Mouse (Mus musculus) CH12F3 (cell line): ENCODE data around the gene Rad51.

ENCODE experiments used
- in situ Hi-C: fragments of 300-500 bp; cut with MboI; formaldehyde crosslinking; loops from 2 replicates; pipeline ENCODE4 v1.14.3; 2020; ENCODE audit warnings: low sequenced_read_pairs

Gene Rad51

DNA sequence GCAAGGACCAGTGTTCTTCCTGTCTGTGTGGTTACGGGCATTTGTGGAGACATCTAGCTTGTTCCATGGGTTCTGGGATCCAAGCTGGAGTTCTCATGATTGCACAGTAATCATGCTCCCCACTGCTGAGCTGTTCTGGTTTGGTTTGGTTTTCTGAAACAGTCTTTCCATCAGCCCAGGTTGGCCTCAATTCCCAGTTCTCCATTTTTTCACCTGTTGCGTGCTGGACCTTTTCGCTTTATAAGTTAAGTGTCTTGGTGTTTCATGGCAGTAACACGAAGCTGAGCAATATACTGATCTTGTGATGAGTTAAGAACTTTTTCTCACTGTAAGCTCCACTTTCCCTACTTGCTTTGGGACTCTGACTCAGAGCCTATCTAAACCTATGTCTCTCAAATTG, 51.4 kb downstream of the Rad51 start:
- in situ Hi-C loops, result no loop called here

DNA sequence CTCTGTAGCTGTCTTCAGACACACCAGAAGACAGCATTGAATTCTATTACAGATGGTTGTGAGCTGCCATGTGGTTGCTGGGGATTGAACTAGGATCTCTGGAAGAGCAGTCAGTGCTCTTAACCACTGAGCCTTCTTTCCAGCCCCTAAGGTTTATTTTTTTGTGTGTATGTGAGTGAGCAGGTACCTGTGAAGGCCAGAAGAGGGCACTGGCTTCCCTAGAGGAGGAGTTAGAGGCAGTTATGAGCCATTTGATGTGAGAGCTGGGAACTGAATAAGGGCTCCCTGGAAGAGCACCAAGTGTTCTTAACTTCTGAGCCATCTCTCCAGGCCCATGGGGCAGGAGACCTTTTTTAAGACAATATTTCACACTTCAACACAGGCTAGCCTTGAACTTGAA, 52.8 kb downstream of the Rad51 start:
- in situ Hi-C loops, result no loop called here

DNA sequence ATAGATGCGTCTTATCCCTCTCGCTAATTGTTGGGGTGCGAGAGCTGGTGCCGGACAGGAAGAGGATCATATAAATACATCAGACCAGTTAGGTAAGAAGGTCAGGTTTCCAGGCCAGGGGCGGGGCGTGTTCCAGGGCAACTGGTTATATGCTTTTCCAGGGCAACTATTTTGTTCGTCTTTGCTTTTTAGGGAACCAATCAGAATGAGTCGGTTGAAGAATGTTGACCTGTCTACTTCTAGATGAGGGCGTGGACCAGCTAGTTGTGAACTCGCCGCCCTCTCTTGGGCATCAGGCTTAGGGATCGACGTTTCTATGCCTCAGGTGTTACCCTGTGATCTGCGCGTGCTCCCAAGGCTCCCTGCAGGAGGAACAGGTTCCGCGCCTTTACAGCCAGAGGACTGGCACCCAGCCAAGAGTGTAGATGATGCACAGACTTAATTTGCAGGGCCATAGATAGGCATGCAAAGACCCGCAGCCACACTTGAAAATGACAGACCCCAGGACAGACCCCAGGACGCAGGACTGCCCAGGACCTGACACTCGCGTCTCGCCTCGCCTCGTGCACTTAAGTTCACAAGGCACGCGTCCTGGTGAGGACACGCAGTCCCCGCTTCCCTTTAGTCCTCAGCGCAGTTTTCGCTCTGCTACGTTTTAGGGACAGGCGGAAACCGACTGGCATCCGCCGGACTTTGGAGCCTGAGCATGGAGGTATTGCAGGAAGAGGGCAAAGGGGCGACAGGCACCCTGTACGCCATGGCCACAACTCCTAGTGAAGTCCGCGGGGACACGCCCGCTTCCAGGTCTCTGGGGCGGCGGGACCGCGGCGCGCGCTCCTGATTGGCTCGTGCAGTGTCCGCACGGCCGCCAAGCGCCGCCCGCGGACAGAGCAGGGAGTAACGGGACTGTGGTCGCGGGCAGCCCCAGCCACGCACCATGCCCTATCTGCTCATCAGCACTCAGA, 54.6 kb downstream of the Rad51 start, which contains the start of gene Gchfr:
TSS of gene Gchfr (plus strand) at position 873 of the 965 bp plus-strand sequence.
- in situ Hi-C loops, result no loop called here

DNA sequence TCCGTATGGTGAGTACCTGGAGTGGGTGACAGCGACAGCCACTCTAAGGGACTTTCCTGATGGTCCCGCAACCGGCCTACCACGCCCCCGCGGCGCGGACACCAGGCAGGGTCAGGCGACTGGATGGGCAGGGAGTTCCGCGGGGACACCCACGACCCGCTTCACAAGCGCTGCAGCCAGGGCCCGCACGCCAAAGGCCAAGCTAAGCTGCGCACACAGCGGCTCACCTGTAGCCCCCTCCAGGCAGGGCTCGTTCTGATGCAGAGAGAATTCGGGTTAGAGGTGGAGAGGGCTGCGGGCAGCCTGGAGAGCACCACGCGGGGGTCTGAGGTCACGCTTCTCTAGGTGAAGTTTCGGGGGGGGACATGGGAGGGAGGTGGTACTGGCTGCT, 55.3 kb downstream of the Rad51 start:
- in situ Hi-C loops, result no loop called here

DNA sequence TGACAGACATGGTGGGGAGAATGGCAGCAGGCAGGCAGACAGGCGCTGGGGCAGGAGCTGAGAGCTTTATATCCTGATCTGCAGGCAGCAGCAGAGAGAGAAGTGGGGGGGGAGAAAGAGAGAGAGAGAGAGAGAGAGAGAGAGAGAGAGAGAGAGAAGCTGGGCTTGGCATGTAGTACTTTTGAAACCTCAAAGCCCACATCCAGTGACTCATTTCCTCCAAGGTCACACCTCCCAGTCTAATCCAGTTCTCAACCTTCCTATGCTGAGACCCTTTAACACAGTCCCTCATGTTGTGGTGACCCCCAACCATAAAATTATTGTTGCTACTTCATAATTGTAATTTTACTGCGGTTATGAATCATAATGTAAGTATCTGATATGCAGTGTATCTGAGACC, 57.7 kb downstream of the Rad51 start:
- in situ Hi-C loops, result no loop called here

DNA sequence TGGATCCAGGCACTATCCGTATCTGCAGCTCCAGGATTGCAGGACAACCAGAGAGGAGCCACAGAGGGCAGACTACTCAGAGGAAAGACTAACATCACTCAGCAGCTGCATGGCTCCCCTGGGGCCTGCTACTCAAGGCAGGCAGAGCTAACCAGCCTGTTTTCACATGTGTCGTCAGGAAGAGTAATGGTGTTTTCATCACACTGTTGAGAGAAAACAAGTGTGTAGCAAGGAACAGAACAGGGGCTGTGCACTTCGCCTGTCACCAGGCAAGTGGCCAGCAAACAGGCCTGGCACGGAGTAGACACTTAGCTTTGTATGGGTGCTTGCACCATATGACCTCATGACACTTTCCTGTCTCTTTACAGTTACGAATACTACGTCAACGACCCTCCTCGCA, 59.0 kb downstream of the Rad51 start:
- in situ Hi-C loops, result no loop called here

DNA sequence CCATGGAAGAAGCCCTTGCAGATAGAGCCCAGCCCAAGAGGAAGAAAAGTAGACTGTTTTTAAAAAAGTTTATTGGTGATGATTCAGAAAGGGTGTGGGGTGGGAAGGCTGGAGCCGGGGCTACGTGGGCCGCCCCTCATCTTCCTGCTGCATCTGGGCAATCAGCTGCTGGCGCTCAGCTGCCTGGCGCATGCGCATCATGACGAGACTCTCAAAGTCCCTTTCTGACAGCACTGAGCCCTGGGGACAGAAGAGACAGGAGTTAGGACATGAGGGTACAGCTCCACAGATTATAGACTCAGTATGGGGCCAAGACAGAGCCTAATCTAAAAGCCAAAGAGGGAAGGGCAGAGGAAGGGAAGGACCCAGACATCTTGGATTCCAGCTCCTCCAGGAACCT, 59.9 kb downstream of the Rad51 start:
- in situ Hi-C loops, result no loop called here

DNA sequence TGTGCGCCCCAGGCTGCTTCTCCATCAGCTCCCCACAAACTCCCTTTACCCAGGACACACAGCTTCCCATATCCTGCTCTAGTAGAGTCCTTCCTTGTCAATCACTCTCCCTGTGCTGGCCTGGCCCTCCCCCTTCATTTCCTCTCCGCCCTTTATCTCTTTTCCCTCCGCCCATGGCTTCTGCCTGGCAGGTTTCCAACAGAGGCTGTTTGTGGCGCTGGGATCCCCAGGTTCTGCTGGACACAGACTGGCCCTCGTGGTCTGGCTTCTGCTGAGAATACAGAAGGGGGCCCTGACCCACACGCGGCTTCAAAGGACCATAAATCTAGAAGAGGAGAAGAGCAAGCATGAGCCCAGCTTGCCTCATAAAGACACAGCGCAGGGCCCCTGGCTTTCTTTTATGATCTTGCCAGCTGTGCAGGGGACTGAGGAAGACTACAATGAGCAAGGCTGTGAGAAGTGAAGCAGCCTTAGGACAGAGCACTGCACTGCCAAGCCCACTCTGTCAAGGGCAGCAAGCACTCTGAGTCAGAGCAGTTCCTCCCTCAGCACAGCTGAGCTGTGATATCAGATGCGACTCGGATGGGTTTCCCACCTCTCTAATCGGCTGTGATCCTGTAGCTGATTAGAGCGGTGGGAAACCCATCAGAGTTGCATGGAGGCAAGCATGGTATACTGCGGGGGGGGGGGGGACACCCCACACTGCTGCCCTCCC, 60.4 kb downstream of the Rad51 start:
- in situ Hi-C loops, result no loop called here

DNA sequence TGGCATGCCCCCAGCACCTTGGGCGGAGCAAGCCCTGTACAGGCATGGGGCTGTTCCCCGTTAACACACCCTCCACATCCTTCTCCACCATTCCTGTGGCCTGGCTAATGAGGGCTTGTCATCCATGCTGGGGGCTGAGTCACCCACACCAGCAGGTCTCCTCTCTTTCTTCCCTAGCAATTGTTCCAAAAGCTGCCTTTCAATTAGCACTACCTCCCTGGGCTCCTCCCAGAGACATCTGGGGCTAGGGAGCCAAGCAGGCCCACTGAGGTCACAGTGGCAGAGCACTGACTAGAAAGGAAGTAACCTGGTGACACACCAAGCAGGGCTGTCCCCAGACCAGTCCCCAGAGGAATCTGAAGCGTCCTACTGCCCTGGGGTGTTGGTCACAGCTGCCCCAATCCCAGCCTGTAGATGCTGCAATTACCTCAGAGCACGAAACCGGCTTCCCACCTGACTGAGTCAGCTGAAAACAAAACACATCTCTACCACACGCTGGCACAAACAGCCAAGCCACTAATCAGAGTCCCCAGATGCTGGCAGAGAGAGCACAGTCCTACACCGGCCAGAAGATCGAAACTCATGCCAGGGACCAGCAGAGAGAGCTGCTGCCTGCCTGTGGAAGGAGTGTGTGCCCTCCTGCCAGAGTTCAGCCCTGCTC, 61.5 kb downstream of the Rad51 start, which contains the start of gene Gm14137:
TSS of gene Gm14137 (plus strand) at position 519 of the 661 bp plus-strand sequence.
- in situ Hi-C loops, result no loop called here

DNA sequence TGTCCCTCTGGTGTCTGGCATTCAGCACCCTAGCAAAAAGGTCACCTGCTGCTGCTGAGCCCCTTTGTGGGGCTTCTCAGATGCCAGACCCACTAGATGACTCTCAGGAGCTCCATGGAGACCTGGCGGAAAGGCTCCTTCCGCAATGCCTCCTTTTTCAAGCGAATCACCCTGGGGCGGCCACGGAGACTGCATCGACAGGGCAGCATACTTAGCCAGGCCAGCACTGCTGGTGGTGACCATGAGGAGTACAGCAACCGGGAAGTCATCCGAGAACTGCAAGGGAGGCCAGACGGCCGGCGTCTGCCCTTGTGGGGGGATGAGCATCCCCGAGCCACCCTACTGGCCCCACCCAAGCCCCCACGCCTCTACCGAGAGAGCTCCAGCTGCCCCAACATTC, 62.3 kb downstream of the Rad51 start:
- in situ Hi-C loops, result loop anchor here (25.0 kb wide), 1 partner anchor 538 kb away; no protein-coding TSS in a partner anchor

DNA sequence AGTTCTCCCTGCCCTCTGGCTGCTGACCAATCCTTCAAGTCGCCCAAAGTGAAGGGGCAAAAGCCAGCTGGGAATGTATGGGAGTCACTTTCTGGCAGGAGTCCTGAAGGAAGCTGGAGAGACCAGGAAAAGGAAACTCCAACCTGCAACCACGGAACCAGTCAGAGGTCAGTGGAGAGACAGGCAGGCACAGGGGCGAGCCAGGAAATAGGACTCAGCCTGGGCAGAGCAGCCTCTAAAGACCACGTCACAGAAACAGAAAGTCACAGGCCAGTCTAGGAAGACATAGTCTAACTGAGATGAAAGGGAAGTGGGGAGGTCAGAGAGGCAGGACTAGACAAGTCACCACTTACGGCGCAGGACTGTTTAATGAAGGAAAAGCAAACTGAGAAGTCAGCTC, 63.0 kb downstream of the Rad51 start:
- in situ Hi-C loops, result loop anchor here (25.0 kb wide), 1 partner anchor 538 kb away; no protein-coding TSS in a partner anchor

DNA sequence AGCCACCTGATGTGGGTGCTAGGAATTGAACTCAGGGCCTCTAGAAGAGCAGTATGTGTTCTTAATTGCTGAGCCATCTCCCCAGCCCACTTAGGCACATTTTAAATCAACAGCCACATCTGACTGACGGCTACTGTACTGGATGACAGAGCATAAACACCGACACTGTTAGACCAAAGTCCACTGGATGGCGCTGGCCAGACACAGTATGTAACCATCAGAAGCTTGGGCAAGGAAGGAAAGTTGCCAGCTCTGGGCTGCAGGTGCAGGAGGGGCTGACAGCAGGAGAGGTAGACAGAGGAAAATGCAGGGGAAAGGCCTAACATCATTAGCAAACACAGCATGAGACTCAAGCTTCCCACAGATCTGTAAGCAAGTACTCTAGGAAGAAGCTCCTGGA, 64.2 kb downstream of the Rad51 start:
- in situ Hi-C loops, result loop anchor here (25.0 kb wide), 1 partner anchor 539 kb away; no protein-coding TSS in a partner anchor

DNA sequence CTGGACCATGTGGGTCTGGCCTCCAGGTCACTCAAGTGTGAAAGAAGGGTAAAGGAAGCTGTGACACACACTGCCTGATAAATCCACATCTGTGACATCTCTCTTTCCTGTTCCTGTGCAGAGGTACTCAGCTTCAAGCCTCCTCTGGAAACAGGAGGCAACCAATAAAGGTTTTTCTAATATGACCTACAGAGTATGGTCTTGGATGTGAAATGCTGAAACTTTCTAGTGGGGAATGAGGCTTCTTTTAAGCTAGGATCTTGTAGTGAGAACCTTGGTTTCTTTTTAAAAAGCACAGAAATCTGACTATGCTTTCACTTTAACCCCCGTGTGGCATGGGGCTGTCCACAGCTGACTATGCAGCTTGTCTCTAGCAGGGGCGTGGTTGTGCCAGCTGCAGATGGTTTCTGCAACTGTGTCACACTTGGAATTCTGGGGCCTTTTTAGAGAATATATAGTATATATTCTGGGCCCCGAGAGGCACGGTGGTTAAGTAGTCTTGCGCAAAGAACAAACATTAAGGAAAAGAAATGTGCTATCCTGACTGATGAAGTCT, 64.9 kb downstream of the Rad51 start:
- in situ Hi-C loops, result loop anchor here (25.0 kb wide), 1 partner anchor 540 kb away; no protein-coding TSS in a partner anchor

DNA sequence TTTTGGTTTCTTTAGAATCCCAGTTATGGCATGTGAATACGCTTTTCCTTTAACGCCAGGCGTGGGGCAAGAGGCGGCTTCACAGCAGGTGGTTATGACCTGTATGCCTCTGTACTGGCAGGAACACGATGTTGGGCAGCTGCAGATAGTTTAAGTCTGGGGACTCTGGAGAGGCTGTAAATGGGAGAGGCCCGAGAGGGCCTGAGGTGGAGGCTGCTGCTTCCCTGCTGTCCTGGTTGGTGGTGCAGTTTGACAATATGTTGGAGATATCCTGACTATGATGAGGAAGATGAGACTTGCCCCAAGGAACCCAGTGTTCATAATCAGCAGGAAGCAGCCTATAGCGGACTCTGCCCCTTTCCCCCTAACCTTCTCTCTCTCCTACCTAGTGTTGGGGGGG, 70.3 kb downstream of the Rad51 start:
- in situ Hi-C loops, result loop anchor here (25.0 kb wide), 1 partner anchor 546 kb away; no protein-coding TSS in a partner anchor

DNA sequence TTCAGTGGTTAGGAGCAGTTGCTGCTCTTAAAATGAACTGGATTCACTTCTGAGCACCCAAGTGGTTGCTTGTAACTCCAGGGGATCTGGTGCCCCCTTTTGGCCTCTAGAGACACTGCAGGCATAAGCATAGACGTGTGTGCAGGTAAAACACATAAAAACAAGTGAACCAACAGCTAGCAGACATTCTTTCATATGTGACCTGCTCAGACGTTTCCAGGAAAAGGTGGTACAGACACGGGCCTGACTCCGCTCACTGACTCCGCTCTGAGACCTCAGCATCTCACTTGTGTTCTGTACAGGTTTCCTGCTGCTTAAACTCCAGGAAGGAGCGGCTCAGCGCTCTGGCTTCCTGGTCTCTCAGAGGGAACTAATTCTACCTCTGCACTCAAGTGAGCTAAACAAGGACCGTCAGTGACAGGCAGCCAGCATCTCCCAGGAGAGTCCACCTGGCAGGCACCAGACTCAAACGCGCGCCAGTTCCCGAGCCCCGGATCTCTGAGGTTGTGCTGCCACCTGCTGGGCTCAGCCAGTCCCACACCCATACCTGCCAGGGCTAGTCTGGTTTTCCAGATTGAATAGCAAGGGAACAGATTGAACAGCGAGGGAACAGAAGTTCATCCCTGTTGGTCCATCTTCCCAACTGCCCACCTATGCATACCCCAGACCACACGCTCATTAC, 76.6 kb downstream of the Rad51 start:
- in situ Hi-C loops, result loop anchor here (25.0 kb wide), 1 partner anchor 552 kb away; no protein-coding TSS in a partner anchor

DNA sequence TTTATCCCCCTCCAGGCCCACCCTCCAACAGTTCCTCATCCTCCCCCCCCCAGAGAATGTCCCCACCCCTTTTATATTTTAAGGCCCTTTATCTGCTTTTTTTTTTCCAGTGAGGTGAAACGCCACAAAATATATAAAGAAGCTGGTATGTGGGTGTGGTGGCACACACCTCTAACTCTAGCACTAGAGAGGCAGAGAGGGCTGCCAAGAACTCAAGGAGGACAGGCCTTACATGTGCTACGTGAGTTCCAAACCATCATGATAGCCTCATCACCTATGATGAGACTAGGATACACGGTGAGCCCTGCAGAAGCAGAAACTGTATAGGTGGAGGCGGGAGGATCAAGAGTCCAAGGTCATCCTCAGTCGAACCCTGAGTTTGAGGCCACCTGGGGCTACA, 78.4 kb downstream of the Rad51 start:
- in situ Hi-C loops, result loop anchor here (25.0 kb wide), 1 partner anchor 554 kb away; no protein-coding TSS in a partner anchor

DNA sequence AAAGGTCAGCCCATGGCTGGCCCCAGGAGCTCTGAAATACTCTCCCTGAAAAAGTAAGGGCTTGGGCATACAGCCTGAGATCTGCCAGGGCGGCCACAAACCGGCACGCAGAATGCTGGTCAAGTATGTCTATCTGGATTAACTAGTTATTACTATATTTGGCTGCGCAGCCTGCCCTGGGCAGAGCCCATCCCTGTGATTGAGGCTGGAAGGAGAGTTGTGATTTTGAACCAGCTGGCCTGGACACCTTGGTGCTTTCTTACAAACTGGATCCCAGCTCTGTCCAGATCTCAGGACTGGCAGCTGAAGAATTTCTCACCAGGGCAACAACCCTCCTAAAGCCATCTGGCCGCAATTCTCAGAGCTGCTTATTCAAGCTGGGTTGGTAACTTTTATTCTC, 81.5 kb downstream of the Rad51 start:
- in situ Hi-C loops, result loop anchor here (25.0 kb wide), 1 partner anchor 557 kb away; no protein-coding TSS in a partner anchor

DNA sequence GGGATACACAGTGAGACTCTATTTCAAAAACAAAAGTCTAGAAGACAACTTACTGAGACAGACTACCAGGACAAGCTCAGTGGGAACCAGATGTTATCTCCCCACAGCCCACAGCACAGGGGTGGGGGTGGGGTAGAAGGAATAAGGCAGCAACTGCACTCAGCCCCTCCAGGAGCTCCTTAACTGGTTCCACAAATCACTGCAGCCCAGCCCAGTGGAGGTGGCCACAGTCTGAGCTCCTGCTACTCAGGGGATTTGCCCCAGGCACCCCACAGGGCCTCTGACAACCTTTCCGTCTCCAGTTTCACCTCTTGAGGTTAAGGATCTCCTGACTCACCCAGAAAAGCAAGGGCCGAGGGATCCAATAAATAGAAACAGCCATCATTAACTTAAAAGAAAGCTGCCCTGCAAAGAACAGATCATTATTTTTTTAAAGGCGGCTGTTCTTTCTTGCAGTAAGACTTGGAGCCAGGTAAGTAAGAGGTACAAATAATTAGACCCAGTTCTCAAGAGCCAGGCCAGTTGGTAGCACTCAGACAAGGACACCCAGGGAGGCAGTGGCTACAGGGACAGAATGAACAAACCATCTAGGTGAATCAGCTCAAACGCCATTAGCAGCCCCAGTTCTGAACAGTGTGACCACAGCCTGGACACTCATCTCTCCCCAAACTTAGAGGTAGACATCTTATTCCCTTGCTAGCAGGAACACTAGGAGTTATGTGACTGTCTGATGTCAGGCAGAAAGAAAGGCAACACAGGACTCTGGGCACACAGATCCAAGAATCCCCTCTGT, 83.9 kb downstream of the Rad51 start:
- in situ Hi-C loops, result loop anchor here (25.0 kb wide), 1 partner anchor 559 kb away; no protein-coding TSS in a partner anchor
